Comparison of ENCODE assay signal across 8 mouse cellular contexts in the genomic region with DNA sequence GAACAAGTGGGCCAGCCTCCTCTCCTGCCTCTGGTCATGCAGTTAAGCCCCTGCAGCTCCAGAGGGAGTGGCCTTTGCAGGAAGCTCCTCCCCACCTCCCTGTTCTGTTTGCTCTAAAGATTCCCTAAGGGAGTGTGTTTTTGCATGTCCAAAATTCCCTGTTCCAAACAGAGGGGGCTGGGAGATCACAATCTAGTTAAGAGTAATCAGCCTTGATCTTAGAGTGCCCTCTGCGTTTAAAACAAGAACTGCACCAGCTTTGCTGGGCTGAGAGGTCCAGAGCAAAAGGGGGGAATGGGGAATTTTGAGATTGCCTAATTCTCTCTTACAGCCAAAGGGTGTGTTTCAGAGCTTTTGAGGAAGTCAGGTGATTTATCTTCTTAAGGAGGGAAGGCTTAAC. TPM values are rescaled to one million over a fixed set of nuclear protein-coding genes. Genes with fewer than 3 reads are reported as not detected.
DNase-seq lines count a peak whose midpoint lies in the region; ATAC-seq and TF ChIP-seq lines count a peak whose summit lies in the region.
"Not testable (repeated sequence)": the region's sequence is repeated elsewhere in the genome, so short reads cannot be mapped to it uniquely, and the experiment has no call there.

C1s1 (minus strand) TSS at position 76 of the 400 bp plus-strand sequence.

- peak; percentile 65 for TF ChIP-seq CTCF in E14TG2a.4 (conservative IDR thresholded peaks at IDR 0.05; ENCODE audit: low read length)

- H3K4me2 ChIP-seq in liver, embryonic 12.5 days: 0 out of 2 replicates have a peak within 1 kb of the TSS, but pooled peaks have one; percentile 1

- peak; percentile 60 for ATAC-seq in liver, embryonic 12.5 days
- peak; percentile 44; the same call in 1 of the 2 replicates for ATAC-seq in monocyte, adult 5-6 weeks (replicated peaks; ENCODE audit: insufficient number of reproducible peaks, low FRiP score, low TSS enrichment, poor library complexity, severe bottlenecking)

- H3K9me3 ChIP-seq in E14TG2a.4 (ENCODE audit: low read length): peaks cover 11% of the 10 kb centered on the region
- not testable (repeated sequence) for H3K9me3 ChIP-seq in liver, embryonic 12.5 days (replicated peaks)

- H3K4me3 ChIP-seq in E14TG2a.4 (replicated peaks; ENCODE audit: low read length); liver, embryonic 12.5 days: not testable (repeated sequence)

- not testable (repeated sequence) for H3K27me3 ChIP-seq in E14TG2a.4 (ENCODE audit: insufficient read depth, low read length); liver, embryonic 12.5 days (replicated peaks)

- 9% methylated on average over 1 of the region's 1 CpGs for WGBS in liver, embryonic 12.5 days (ENCODE audit: insufficient replicate concordance)

- intact Hi-C loops in heart, postnatal 14 days (cut with DNase I): loop anchor here (5.0 kb wide), 1 partner anchor 50 kb away; the partner anchor contains the start of gene C1rl

- DNase-seq in cerebellum, adult 11 months: peak; percentile 35
- DNase-seq in fibroblast of lung, adult 2 months (ENCODE audit: low read depth): peak; percentile 68
- peak; percentile 47 to 68 for DNase-seq in heart, postnatal 14 days
- peak; percentile 72 for DNase-seq in kidney, postnatal 14 days
- DNase-seq in testis, postnatal 10 days (ENCODE audit: low spot score): peak; percentile 68

- H3K27ac ChIP-seq in liver, embryonic 12.5 days: not testable (repeated sequence)

- H3K4me1 ChIP-seq in E14TG2a.4 (replicated peaks; ENCODE audit: low read depth, low read length); liver, embryonic 12.5 days: not testable (repeated sequence)

- H3K36me3 ChIP-seq in E14TG2a.4 (ENCODE audit: insufficient read depth, low read length); liver, embryonic 12.5 days: not testable (repeated sequence)

- H3K9ac ChIP-seq in liver, embryonic 12.5 days: not testable (repeated sequence)

RNA-seq across cellular contexts. Expression of gene C1s1, which starts in this region (rescaled TPM):
- 10 to 100 TPM; 25.3 to 25.6 TPM for total RNA-seq in heart, postnatal 14 days (2021)
- polyA plus RNA-seq in liver, embryonic 12.5 days (2016; fragmentation: Nextera tagmentation; extraction: Ambion mirVana): 15.9 and 16.6 TPM in 2 replicates
- not detected in 3 replicates for total RNA-seq in monocyte, adult 5-6 weeks (2017)

Comparison
In these comparisons a context has a peak if more than half of its experiments do, and no peak if none do; other contexts are left out.
1. RNA of gene C1s1 (total RNA-seq): 25.3 to 25.6 TPM in heart, postnatal 14 days; not detected in monocyte, adult 5-6 weeks; every median in the first group is over 10 times any median in the second.
2. Peak in ATAC-seq in monocyte, adult 5-6 weeks; RNA of the gene not detected or under 1 TPM.
3. Peak in every context shown above with its lines, with median percentiles within 50 percentile points of each other: DNase-seq.